Mouse (Mus musculus): ENCODE measurements at regions not wholly inside any gene's neighbourhood (a gene's known extent, or its start where the extent isn't known, plus 50 kb on each side); places are given as distances from the start of the nearest gene placed in this dataset.

DNA sequence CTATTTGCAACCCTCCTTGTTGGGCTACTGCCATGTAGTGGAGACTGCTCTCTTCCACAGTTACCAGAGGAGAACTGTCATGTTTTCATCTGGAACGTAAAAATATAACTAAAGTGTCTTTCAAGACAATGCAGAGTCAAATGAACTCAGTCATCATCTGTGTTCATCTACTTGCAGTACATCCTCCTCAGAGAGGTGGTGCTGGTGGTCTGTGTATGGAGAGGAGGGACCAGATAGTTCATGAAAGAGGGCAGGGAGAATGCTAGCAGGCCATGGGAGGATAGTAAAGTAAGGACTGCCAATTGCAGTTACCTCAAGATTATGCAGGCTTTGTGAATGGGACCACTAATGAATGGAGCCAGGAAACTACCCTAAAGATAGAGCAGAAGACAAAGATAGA is 121.5 kb upstream of the Kcnab1 start:
- TF ChIP-seq CTCF (IDR thresholded peaks at IDR 0.05; ENCODE audit: low read depth) (peak; percentile 72), EP300 (IDR thresholded peaks at IDR 0.05; ENCODE audit: low read depth) (no peak)

Measured in heart, postnatal 0 days (tissue).